Mouse (Mus musculus) midbrain, embryonic 16.5 days (tissue): Measurements from ENCODE around the gene Olfr145. TPM values are rescaled to one million over a fixed set of nuclear protein-coding genes. Genes with fewer than 3 reads are reported as not detected.

Experiments used
- ATAC-seq: fragments of 200-750 bp; cut with Nextera tagmentation; 2 replicates; pipeline ENCODE4 v1.8.0; 2017; ENCODE audit warnings: moderate TSS enrichment
- H3K27ac ChIP-seq: fragments of 300-500 bp; sonication (generic); 2 replicates; pipeline ENCODE4 v1.5.1; 2014; ENCODE audit warnings: mild to moderate bottlenecking, low read length, mixed read lengths
- H3K27me3 ChIP-seq: fragments of 300-500 bp; sonication (generic); 2 replicates; pipeline ENCODE4 v1.6.1; 2014; ENCODE audit warnings: low read depth, low read length, mixed read lengths; ENCODE audit not compliant: control insufficient read depth, insufficient read depth
- H3K36me3 ChIP-seq: fragments of 300-500 bp; sonication (generic); 2 replicates; pipeline ENCODE4 v1.6.1; 2014; ENCODE audit warnings: mild to moderate bottlenecking, low read length, moderate library complexity, mixed read lengths; ENCODE audit not compliant: control insufficient read depth, insufficient read depth
- H3K4me1 ChIP-seq: fragments of 300-500 bp; sonication (generic); 2 replicates; pipeline ENCODE4 v1.6.1; 2014; ENCODE audit warnings: mild to moderate bottlenecking, low read length, mixed read lengths; ENCODE audit not compliant: control insufficient read depth, insufficient read depth
- H3K4me2 ChIP-seq: fragments of 300-500 bp; sonication (generic); 2 replicates; pipeline ENCODE4 v1.6.1; 2014; ENCODE audit warnings: mild to moderate bottlenecking, low read length, mixed read lengths
- H3K4me3 ChIP-seq: fragments of 300-500 bp; sonication (generic); 2 replicates; pipeline ENCODE4 v1.5.1; 2014; ENCODE audit warnings: low read depth, mild to moderate bottlenecking, low read length, moderate library complexity, mixed read lengths
- H3K9ac ChIP-seq: fragments of 300-500 bp; sonication (generic); 2 replicates; pipeline ENCODE4 v1.6.1; 2014; ENCODE audit warnings: low read depth, low read length, mixed read lengths
- H3K9me3 ChIP-seq: fragments of 300-500 bp; sonication (generic); replicated peaks from 2 replicates; pipeline ENCODE4 v1.6.1; 2014; ENCODE audit warnings: mild to moderate bottlenecking, low read length, mixed read lengths; ENCODE audit not compliant: control insufficient read depth, poor library complexity, severe bottlenecking
- WGBS: fragments of 180-500 bp; shearing (Covaris S2); extraction: QIAGEN DNeasy Blood & Tissue Kit; methylation state at CpG from one replicate; pipeline ENCODE4 v1.1.7; 2014; 5-methylcytosine and 5-hydroxymethylcytosine counted together
- polyA plus RNA-seq: library from polyadenylated mRNA; unstranded; fragments of >200 nt; fragmentation: Nextera tagmentation; extraction: Ambion mirVana; gene quantifications from 2 replicates; pipeline ENCODE4 v1.2.1, GENCODE M21; 2015

Olfr145 gene
- polyA plus RNA-seq, result not detected in 2 replicates

DNA sequence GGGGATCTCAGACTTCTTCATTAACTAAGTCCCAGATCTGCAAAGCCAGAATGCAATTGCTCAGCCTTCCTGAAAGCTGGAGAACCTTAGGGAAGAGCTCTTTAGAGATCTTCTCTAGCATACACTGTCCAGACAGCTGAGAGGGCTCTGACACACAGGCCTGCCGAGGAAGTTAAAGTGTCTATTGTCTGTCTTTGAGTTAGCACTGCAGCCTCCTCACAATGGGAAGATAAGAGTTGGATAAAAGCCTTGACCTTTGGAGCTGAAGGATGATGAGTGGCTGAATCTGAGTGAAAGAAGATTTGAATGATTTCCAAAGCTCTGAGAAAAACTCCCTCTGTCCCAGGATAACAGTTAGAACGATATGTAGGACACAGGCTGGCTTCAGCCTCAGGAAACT is at the start of gene Olfr145:
TSS of gene Olfr145 (plus strand) at position 64 of the 400 bp plus-strand sequence.
- Histone ChIP-seq H3K4me1 (no peaks in the 10 kb centered on the region), H3K4me2 (no peak within 1 kb of the TSS), H3K9ac (no peak within 1 kb of the TSS), H3K4me3 (no peak within 1 kb of the TSS), H3K27me3 (no peaks in the 10 kb centered on the region), H3K9me3 (no peaks in the 10 kb centered on the region), H3K36me3 (no peaks in the 10 kb centered on the region), H3K27ac (no peak within 1 kb of the TSS)
- ATAC-seq, result no peak
- WGBS, result 16% methylated on average over 2 of the region's 2 CpGs

DNA sequence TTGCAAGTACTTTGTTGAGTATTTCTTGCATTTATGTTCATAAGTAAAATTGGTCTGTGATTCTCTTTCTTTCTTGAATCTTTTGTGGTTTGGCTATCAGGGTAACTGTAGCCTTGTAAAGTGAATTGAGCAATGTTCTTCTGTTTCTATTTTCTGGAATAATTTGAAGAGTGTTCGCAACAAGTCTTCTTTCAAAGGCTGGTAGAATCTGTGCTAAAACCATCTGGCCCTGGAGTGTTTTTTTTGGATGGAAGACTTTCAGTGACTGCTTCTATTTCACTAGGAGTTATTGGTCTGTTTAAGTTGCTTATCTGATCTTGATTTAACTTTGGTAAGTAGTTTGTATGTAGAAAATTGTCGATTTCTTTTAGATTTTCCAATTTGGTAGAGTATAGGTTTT is 47.3 kb upstream of the Olfr145 start:
- H3K4me3 ChIP-seq, result no peak overlapping the region
- no peak overlapping the region for H3K9ac ChIP-seq
- H3K9me3 ChIP-seq, result no peaks in the 10 kb centered on the region
- no peaks in the 10 kb centered on the region for H3K27me3 ChIP-seq
- H3K27ac ChIP-seq, result no peak overlapping the region
- 90% methylated on average over 2 of the region's 2 CpGs for WGBS
- no peak overlapping the region for H3K4me2 ChIP-seq
- no peaks in the 10 kb centered on the region for H3K36me3 ChIP-seq
- no peak for ATAC-seq
- H3K4me1 ChIP-seq, result no peaks in the 10 kb centered on the region

DNA sequence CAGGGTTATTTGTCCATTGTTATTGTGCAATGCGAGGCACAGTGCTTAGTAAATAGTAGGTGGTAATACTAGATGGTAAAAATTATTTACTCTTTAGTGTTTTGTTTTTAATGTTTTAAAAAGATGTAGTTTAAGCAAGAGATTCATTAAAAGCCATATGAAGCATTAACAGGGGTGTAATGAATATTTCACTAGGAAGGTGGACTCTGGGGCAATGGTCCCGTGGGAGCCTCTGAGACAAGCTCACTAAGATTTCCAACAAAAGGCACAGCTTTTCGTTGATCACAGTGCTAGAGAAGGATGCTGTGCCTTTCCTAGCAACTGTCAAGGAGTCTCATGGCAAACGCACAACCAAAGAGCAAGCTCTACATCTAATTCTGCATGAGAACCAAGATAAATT is 42.6 kb upstream of the Olfr145 start, which contains the start of gene Olfr877:
TSS of gene Olfr877 (plus strand) at position 301 of the 400 bp plus-strand sequence.
- Histone ChIP-seq H3K4me1 (no peaks in the 10 kb centered on the region), H3K9me3 (no peaks in the 10 kb centered on the region), H3K27me3 (no peaks in the 10 kb centered on the region), H3K4me2 (no peak within 1 kb of the TSS), H3K27ac (no peak within 1 kb of the TSS), H3K4me3 (no peak within 1 kb of the TSS), H3K9ac (no peak within 1 kb of the TSS), H3K36me3 (no peaks in the 10 kb centered on the region)
- no peak for ATAC-seq
- WGBS, result 82% methylated on average over 4 of the region's 4 CpGs

DNA sequence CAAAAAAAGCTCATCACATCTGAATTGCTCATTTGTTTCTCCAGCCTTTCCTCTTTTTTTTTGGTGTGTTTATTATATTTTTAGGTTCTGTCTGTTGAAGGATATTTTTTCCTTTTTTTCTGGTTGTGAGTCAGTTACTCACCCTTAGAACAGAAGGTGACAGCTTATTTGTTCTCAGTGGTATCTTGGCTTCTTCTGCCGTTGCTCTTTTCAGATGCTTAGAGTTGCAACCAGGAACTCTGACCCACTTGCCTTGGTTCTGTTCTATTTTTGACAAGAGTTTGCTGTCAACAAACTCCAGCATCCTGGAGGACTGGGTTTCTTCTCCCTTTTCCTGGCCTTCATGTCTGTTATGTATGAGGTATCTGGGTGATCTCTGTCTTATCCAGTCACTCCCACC is 33.2 kb upstream of the Olfr145 start:
- no peaks in the 10 kb centered on the region for H3K9me3 ChIP-seq
- H3K9ac ChIP-seq, result no peak overlapping the region
- H3K4me1 ChIP-seq, result no peaks in the 10 kb centered on the region
- WGBS, result 83% methylated on average over 1 of the region's 1 CpGs
- H3K4me2 ChIP-seq, result no peak overlapping the region
- no peak for ATAC-seq
- no peak overlapping the region for H3K4me3 ChIP-seq
- no peaks in the 10 kb centered on the region for H3K36me3 ChIP-seq
- no peak overlapping the region for H3K27ac ChIP-seq
- H3K27me3 ChIP-seq, result no peaks in the 10 kb centered on the region

DNA sequence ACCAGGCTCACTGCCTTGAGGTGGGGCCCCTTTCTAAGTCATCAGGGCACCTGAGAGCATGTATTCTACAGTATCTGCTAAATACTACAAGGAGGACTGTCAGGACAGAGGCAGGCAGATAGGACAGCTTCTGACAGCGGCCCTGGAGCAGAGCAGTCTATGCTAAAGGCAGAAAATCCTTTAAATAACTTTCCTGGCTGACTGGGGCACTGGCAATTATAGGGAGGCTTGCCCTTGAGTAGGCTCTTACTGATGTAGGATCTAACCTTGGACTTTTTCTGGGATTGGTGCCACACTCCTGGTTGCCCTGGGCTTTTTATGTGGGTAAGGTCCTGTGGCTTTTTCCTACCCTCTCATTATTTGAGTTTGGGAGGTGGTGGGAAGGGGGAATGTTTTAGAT is 26.3 kb upstream of the Olfr145 start:
- Histone ChIP-seq H3K27ac (no peak overlapping the region), H3K9me3 (no peaks in the 10 kb centered on the region), H3K4me3 (no peak overlapping the region), H3K9ac (no peak overlapping the region), H3K27me3 (no peaks in the 10 kb centered on the region), H3K4me2 (no peak overlapping the region), H3K4me1 (no peaks in the 10 kb centered on the region), H3K36me3 (no peaks in the 10 kb centered on the region)
- WGBS, result 59% methylated on average over 1 of the region's 1 CpGs
- ATAC-seq, result peak; percentile 48; the same call in 1 of the 2 replicates

DNA sequence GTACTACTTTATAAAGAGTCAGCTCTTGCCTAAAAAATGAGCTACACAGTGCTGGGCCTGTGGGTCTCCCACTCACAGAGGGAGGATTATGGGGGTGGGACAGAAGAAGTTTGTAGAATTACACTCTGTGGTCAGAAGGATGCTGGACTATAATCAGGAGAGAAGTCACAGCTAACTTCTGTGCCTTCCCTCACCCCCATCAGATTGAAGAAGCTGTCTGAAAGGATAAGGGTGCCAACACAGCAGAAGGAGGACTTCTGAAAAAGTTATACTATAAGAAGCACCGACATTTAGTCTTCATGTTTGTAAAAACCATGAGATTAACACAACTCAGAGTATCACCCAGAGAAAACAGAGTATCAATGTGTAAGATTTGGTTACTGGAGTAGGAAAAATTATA is 25.4 kb upstream of the Olfr145 start:
- no peaks in the 10 kb centered on the region for H3K4me1 ChIP-seq
- H3K9ac ChIP-seq, result no peak overlapping the region
- WGBS, result 91% methylated on average over 1 of the region's 1 CpGs
- H3K36me3 ChIP-seq, result no peaks in the 10 kb centered on the region
- H3K27me3 ChIP-seq, result no peaks in the 10 kb centered on the region
- no peak overlapping the region for H3K27ac ChIP-seq
- no peak overlapping the region for H3K4me2 ChIP-seq
- H3K9me3 ChIP-seq, result no peaks in the 10 kb centered on the region
- no peak for ATAC-seq
- no peak overlapping the region for H3K4me3 ChIP-seq

DNA sequence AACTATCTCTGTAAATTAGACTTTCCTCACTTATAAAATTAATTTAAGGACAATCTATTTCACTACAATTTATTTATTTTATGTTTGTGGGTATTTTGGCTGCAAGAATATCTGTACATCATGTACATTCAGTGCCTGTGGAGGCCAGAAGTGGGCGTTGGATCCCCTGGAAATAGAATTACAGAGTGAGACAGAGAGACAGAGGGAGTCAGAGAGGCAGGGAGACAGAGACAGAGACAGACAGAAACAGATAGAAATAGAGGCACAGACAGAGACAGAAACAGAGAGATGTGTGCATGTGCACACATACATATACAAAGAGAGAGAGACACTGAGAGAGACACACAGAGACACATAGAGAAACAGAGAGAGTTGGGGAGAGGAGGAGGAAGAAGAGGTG is 25.0 kb upstream of the Olfr145 start:
- Histone ChIP-seq H3K9ac (no peak overlapping the region), H3K27ac (no peak overlapping the region), H3K9me3 (no peaks in the 10 kb centered on the region), H3K4me1 (no peaks in the 10 kb centered on the region), H3K4me2 (no peak overlapping the region), H3K27me3 (no peaks in the 10 kb centered on the region), H3K36me3 (no peaks in the 10 kb centered on the region), H3K4me3 (no peak overlapping the region)
- ATAC-seq, result no peak
- 67% methylated on average over 1 of the region's 1 CpGs for WGBS

DNA sequence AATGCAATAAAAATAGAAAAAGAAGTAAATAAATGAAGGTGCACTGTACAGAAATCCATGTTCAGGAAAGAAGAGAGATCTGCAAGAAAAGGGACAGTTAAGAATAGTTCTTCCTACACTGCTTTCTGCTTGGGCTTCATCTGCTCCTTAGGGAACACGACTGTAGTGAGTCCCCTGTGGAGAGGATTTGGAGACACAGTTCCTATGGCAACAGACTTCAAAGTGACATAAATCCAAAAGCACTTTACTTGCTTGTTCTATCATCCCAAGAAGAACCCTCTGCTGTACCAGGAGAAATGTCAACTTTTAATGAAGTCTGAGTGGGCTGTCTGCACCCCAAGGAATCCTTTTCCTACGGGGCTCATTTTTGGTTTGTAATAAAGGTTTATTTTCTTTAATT is 5.6 kb upstream of the Olfr145 start:
- Histone ChIP-seq H3K9ac (no peak overlapping the region), H3K27me3 (no peaks in the 10 kb centered on the region), H3K27ac (no peak overlapping the region), H3K36me3 (no peaks in the 10 kb centered on the region), H3K4me3 (no peak overlapping the region), H3K9me3 (no peaks in the 10 kb centered on the region), H3K4me1 (no peaks in the 10 kb centered on the region), H3K4me2 (no peak overlapping the region)
- 3% methylated on average over 2 of the region's 2 CpGs for WGBS
- ATAC-seq, result peak; percentile 86

DNA sequence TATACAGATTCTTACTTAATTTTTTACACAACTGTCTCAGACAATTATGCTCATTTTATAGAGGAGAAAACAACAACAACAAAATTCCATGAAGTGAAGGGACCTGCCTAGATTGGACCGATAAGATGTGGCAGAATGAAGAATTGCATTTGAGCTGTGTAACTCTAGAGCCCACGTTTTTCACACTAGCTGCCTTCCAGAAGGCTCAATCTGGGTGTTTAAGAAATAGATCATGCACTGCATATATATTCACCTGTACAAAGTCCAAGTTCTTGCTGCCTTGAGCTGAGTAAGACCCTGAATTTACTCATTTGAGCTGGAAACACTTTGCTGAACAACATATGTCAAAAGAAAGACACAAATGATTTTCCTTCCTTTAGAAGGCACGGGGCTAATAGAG is 9.0 kb downstream of the Olfr145 start:
- Histone ChIP-seq H3K4me3 (no peak overlapping the region), H3K9ac (no peak overlapping the region), H3K27ac (no peak overlapping the region), H3K4me1 (no peaks in the 10 kb centered on the region), H3K9me3 (no peaks in the 10 kb centered on the region), H3K36me3 (no peaks in the 10 kb centered on the region), H3K4me2 (no peak overlapping the region), H3K27me3 (no peaks in the 10 kb centered on the region)
- 83% methylated on average over 3 of the region's 3 CpGs for WGBS
- no peak for ATAC-seq

DNA sequence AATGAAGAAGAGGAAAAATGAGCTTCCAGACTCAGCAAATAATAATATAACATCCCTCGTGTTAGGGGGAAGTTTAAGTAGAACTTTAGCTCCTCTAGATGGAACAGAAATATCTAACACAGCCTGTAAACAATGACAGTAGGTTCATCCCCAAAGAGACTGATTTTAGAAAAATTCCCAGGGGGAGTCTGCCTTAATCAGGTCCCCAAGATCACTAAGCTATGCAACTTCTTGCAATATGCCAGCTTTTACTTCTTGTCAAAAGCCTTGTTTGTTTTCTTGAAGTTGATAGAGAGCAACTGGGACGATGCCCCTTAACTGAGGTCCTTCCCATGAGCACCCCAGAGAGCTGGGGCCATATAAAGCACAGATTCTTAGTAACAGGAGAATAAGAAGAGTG is 21.0 kb downstream of the Olfr145 start, which contains the start of gene Olfr878:
TSS of gene Olfr878 (plus strand) at position 301 of the 400 bp plus-strand sequence.
- no peaks in the 10 kb centered on the region for H3K4me1 ChIP-seq
- H3K4me2 ChIP-seq, result no peak within 1 kb of the TSS
- no peak within 1 kb of the TSS for H3K4me3 ChIP-seq
- WGBS, result 76% methylated on average over 2 of the region's 2 CpGs
- H3K27ac ChIP-seq, result no peak within 1 kb of the TSS
- H3K27me3 ChIP-seq, result no peaks in the 10 kb centered on the region
- no peaks in the 10 kb centered on the region for H3K36me3 ChIP-seq
- H3K9ac ChIP-seq, result no peak within 1 kb of the TSS
- no peak for ATAC-seq
- no peaks in the 10 kb centered on the region for H3K9me3 ChIP-seq
